Mouse (Mus musculus): ENCODE data around the gene Syt9. TPM values are rescaled to one million over a fixed set of nuclear protein-coding genes. Genes with fewer than 3 reads are reported as not detected.

Syt9 gene
- polyA plus RNA-seq, 1 experiment = 0.07 TPM

- Histone ChIP-seq H3K36me3 (ENCODE audit: control insufficient read depth, insufficient read depth, low read length) (no peaks in the 10 kb centered on the region), H3K27ac (ENCODE audit: control insufficient read depth, insufficient read depth, low read length) (no peak overlapping the region), H3K4me1 (replicated peaks; ENCODE audit: control insufficient read depth, insufficient read depth, low read length) (no peaks in the 10 kb centered on the region), H3K4me3 (ENCODE audit: control insufficient read depth, insufficient read depth, low read length) (no peak overlapping the region), H3K27me3 (ENCODE audit: control insufficient read depth, insufficient read depth, low read length) (no peaks in the 10 kb centered on the region)
- TF ChIP-seq POLR2A (IDR thresholded peaks at IDR 0.05; ENCODE audit: control insufficient read depth, extremely low read depth, insufficient read depth, low read length, poor library complexity) = no peak
- no peak for TF ChIP-seq CTCF (IDR thresholded peaks at IDR 0.05; ENCODE audit: borderline replicate concordance, control insufficient read depth, extremely low read depth, insufficient read depth, low read length, poor library complexity)
- 86% methylated on average over 2 of the region's 2 CpGs for WGBS
- DNase-seq = no peak
Measured at GRCm38 (mm10) chr7:107454660-107455059, 84.1 kb downstream of the Syt9 start.

GRCm38 (mm10) chr7:107455118-107455521 lies 84.6 kb downstream of the Syt9 start:
- Histone ChIP-seq H3K27me3 (ENCODE audit: control insufficient read depth, insufficient read depth, low read length) (no peaks in the 10 kb centered on the region), H3K27ac (ENCODE audit: control insufficient read depth, insufficient read depth, low read length) (no peak overlapping the region), H3K36me3 (ENCODE audit: control insufficient read depth, insufficient read depth, low read length) (no peaks in the 10 kb centered on the region), H3K4me1 (replicated peaks; ENCODE audit: control insufficient read depth, insufficient read depth, low read length) (no peaks in the 10 kb centered on the region), H3K4me3 (ENCODE audit: control insufficient read depth, insufficient read depth, low read length) (no peak overlapping the region)
- 87% methylated on average over 5 of the region's 5 CpGs for WGBS
- DNase-seq = no peak
- no peak for TF ChIP-seq CTCF (IDR thresholded peaks at IDR 0.05; ENCODE audit: borderline replicate concordance, control insufficient read depth, extremely low read depth, insufficient read depth, low read length, poor library complexity)
- no peak for TF ChIP-seq POLR2A (IDR thresholded peaks at IDR 0.05; ENCODE audit: control insufficient read depth, extremely low read depth, insufficient read depth, low read length, poor library complexity)

GRCm38 (mm10) chr7:107461167-107461566 lies 90.6 kb downstream of the Syt9 start:
- DNase-seq = no peak
- H3K4me3 ChIP-seq (ENCODE audit: control insufficient read depth, insufficient read depth, low read length) = no peak overlapping the region
- no peaks in the 10 kb centered on the region for H3K4me1 ChIP-seq (replicated peaks; ENCODE audit: control insufficient read depth, insufficient read depth, low read length)
- no peak overlapping the region for H3K27ac ChIP-seq (ENCODE audit: control insufficient read depth, insufficient read depth, low read length)
- no peak for TF ChIP-seq POLR2A (IDR thresholded peaks at IDR 0.05; ENCODE audit: control insufficient read depth, extremely low read depth, insufficient read depth, low read length, poor library complexity)
- no peak for TF ChIP-seq CTCF (IDR thresholded peaks at IDR 0.05; ENCODE audit: borderline replicate concordance, control insufficient read depth, extremely low read depth, insufficient read depth, low read length, poor library complexity)
- no peaks in the 10 kb centered on the region for H3K36me3 ChIP-seq (ENCODE audit: control insufficient read depth, insufficient read depth, low read length)
- WGBS = 85% methylated on average over 4 of the region's 4 CpGs
- H3K27me3 ChIP-seq (ENCODE audit: control insufficient read depth, insufficient read depth, low read length) = no peaks in the 10 kb centered on the region

- TF ChIP-seq POLR2A (IDR thresholded peaks at IDR 0.05; ENCODE audit: control insufficient read depth, extremely low read depth, insufficient read depth, low read length, poor library complexity) (no peak), CTCF (IDR thresholded peaks at IDR 0.05; ENCODE audit: borderline replicate concordance, control insufficient read depth, extremely low read depth, insufficient read depth, low read length, poor library complexity) (no peak)
- Histone ChIP-seq H3K4me3 (ENCODE audit: control insufficient read depth, insufficient read depth, low read length) (no peak overlapping the region), H3K4me1 (replicated peaks; ENCODE audit: control insufficient read depth, insufficient read depth, low read length) (no peaks in the 10 kb centered on the region), H3K36me3 (ENCODE audit: control insufficient read depth, insufficient read depth, low read length) (no peaks in the 10 kb centered on the region), H3K27ac (ENCODE audit: control insufficient read depth, insufficient read depth, low read length) (no peak overlapping the region), H3K27me3 (ENCODE audit: control insufficient read depth, insufficient read depth, low read length) (no peaks in the 10 kb centered on the region)
- DNase-seq = no peak
- 67% methylated on average over 1 of the region's 1 CpGs for WGBS
Measured at GRCm38 (mm10) chr7:107461699-107462440, 91.3 kb downstream of the Syt9 start.

- Histone ChIP-seq H3K27me3 (ENCODE audit: control insufficient read depth, insufficient read depth, low read length) (no peaks in the 10 kb centered on the region), H3K36me3 (ENCODE audit: control insufficient read depth, insufficient read depth, low read length) (no peaks in the 10 kb centered on the region), H3K4me3 (ENCODE audit: control insufficient read depth, insufficient read depth, low read length) (no peak overlapping the region), H3K27ac (ENCODE audit: control insufficient read depth, insufficient read depth, low read length) (no peak overlapping the region), H3K4me1 (replicated peaks; ENCODE audit: control insufficient read depth, insufficient read depth, low read length) (no peaks in the 10 kb centered on the region)
- DNase-seq = no peak
- 61% methylated on average over 3 of the region's 3 CpGs for WGBS
- TF ChIP-seq CTCF (IDR thresholded peaks at IDR 0.05; ENCODE audit: borderline replicate concordance, control insufficient read depth, extremely low read depth, insufficient read depth, low read length, poor library complexity) (no peak), POLR2A (IDR thresholded peaks at IDR 0.05; ENCODE audit: control insufficient read depth, extremely low read depth, insufficient read depth, low read length, poor library complexity) (no peak)
Measured at GRCm38 (mm10) chr7:107462962-107463361, 92.4 kb downstream of the Syt9 start.

- H3K36me3 ChIP-seq (ENCODE audit: control insufficient read depth, insufficient read depth, low read length) = no peaks in the 10 kb centered on the region
- TF ChIP-seq POLR2A (IDR thresholded peaks at IDR 0.05; ENCODE audit: control insufficient read depth, extremely low read depth, insufficient read depth, low read length, poor library complexity) = no peak
- no peak for TF ChIP-seq CTCF (IDR thresholded peaks at IDR 0.05; ENCODE audit: borderline replicate concordance, control insufficient read depth, extremely low read depth, insufficient read depth, low read length, poor library complexity)
- H3K4me1 ChIP-seq (replicated peaks; ENCODE audit: control insufficient read depth, insufficient read depth, low read length) = no peaks in the 10 kb centered on the region
- DNase-seq = no peak
- 81% methylated on average over 3 of the region's 3 CpGs for whole genome bisulfite sequencing
- H3K27ac ChIP-seq (ENCODE audit: control insufficient read depth, insufficient read depth, low read length) = no peak overlapping the region
- no peaks in the 10 kb centered on the region for H3K27me3 ChIP-seq (ENCODE audit: control insufficient read depth, insufficient read depth, low read length)
- no peak overlapping the region for H3K4me3 ChIP-seq (ENCODE audit: control insufficient read depth, insufficient read depth, low read length)
Measured at GRCm38 (mm10) chr7:107465081-107465480, 94.6 kb downstream of the Syt9 start.
